Mouse (Mus musculus) forebrain, postnatal 0 days (tissue): ENCODE results near the gene Nkd2. TPM values are rescaled to one million over a fixed set of nuclear protein-coding genes. Genes with fewer than 3 reads are reported as not detected.
A peak's percentile ranks its signal among the peaks of the same experiment; 100 is the strongest.

Experiments
- ATAC-seq: fragments of 200-750 bp; cut with Nextera tagmentation; 2 replicates; pipeline ENCODE4 v1.8.0; 2017; ENCODE audit warnings: mild to moderate bottlenecking, moderate library complexity
- DNase-seq: peaks from one replicate; pipeline ENCODE4 v3.0.0-alpha.2; 2015
- H3K27ac ChIP-seq: fragments of 300-500 bp; sonication (generic); 2 replicates; pipeline ENCODE4 v1.5.1; 2014; ENCODE audit warnings: low read depth, mild to moderate bottlenecking, antibody characterized with exemption, low read length, moderate library complexity, mixed read lengths
- H3K27me3 ChIP-seq: fragments of 300-500 bp; sonication (generic); 2 replicates; pipeline ENCODE4 v1.6.1; 2014; ENCODE audit warnings: mild to moderate bottlenecking, low read length, mixed read lengths; ENCODE audit not compliant: insufficient read depth
- H3K36me3 ChIP-seq: fragments of 300-500 bp; sonication (generic); 2 replicates; pipeline ENCODE4 v1.6.1; 2014; ENCODE audit warnings: mild to moderate bottlenecking, moderate library complexity; ENCODE audit not compliant: insufficient read depth
- H3K4me1 ChIP-seq: fragments of 300-500 bp; sonication (generic); 2 replicates; pipeline ENCODE4 v1.6.1; 2014; ENCODE audit warnings: antibody characterized with exemption; ENCODE audit not compliant: insufficient read depth
- H3K4me2 ChIP-seq: fragments of 300-500 bp; sonication (generic); 2 replicates; pipeline ENCODE4 v1.6.1; 2014; ENCODE audit warnings: low read depth, mild to moderate bottlenecking, moderate library complexity
- H3K4me3 ChIP-seq: fragments of 300-500 bp; sonication (generic); 2 replicates; pipeline ENCODE4 v1.5.1; 2014; ENCODE audit warnings: low read depth, low read length, mixed read lengths
- H3K9ac ChIP-seq: fragments of 300-500 bp; sonication (generic); 2 replicates; pipeline ENCODE4 v1.6.1; 2014; ENCODE audit warnings: mild to moderate bottlenecking
- H3K9me3 ChIP-seq: fragments of 300-500 bp; sonication (generic); 2 replicates; pipeline ENCODE4 v1.6.1; 2016; ENCODE audit warnings: low read length
- CTCF ChIP-seq: sonication (generic); IDR thresholded peaks from 2 replicates; pipeline ENCODE4 v1.5.1; 2016; ENCODE audit warnings: antibody characterized with exemption, control low read depth, low read depth
- WGBS: fragments of 180-500 bp; shearing (Covaris S2); extraction: QIAGEN DNeasy Blood & Tissue Kit; methylation state at CpG from one replicate; pipeline ENCODE4 v1.1.7; 2014; 5-methylcytosine and 5-hydroxymethylcytosine counted together
- polyA plus RNA-seq: library from polyadenylated mRNA; unstranded; fragments of >200 nt; fragmentation: Nextera tagmentation; extraction: Ambion mirVana; gene quantifications from 2 replicates; pipeline ENCODE4 v1.2.1, GENCODE M21; 2015
- total RNA-seq: library from RNA; depleted of rRNA; stranded (reverse); fragments of >200 nt; gene quantifications from 2 replicates; pipeline ENCODE4 v1.2.3, GENCODE M21; 2014

The Nkd2 gene
- total and polyA plus RNA-seq, 2 experiments from 2014 or later: 15.2 to 35.3 TPM

DNA sequence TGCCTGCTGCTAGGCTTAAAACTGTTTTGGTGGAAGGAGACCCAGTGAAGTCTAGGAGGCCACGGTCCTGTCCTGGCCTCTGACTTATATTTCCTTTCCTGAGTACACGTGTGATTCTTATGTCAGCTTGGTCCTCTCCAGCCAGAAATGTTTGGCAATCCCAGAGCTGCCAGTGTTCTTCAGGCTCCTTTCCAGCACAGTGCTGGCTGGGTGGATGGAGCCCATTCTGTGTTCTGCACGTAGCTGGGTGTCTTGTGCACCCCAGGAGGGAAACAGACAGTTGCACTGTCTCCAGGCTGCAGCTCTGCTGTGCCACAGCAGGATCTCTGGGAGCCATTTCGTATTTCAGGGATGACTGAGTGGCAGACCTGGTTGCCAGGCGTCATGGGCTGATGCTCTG, 48.3 kb downstream of the Nkd2 start:
- Histone ChIP-seq H3K36me3 (no peaks in the 10 kb centered on the region), H3K9ac (no peak overlapping the region), H3K9me3 (no peaks in the 10 kb centered on the region), H3K4me2 (no peak overlapping the region), H3K4me3 (no peak overlapping the region), H3K27ac (no peak overlapping the region), H3K4me1 (no peaks in the 10 kb centered on the region), H3K27me3 (no peaks in the 10 kb centered on the region)
- TF ChIP-seq CTCF: no peak
- WGBS: 85% methylated on average over 5 of the region's 5 CpGs
- DNase-seq (no peak), ATAC-seq (no peak)

DNA sequence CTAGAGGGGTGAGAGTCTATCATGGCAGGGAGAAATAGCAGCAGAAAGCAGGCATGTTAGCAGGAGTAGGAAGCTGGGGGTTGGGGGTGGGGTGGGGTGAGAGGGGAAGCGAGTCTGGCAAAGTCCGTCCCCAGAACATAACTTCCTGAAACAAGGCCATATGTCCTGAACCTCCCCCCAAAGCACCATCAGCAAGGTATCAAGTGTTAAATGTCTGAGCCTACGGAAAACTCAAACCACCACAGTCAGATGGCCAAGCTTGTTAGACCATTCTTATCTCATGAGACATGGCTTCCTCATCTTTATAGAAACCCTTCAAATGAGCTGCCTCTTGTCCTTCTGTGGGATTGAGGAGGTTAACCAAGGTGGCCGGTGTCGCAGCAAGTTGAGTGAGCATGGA, 54.3 kb downstream of the Nkd2 start:
- ATAC-seq (no peak), DNase-seq (no peak)
- Histone ChIP-seq H3K9ac (no peak overlapping the region), H3K4me2 (no peak overlapping the region), H3K27ac (no peak overlapping the region), H3K4me1 (no peaks in the 10 kb centered on the region), H3K36me3 (no peaks in the 10 kb centered on the region), H3K27me3 (no peaks in the 10 kb centered on the region), H3K9me3 (no peaks in the 10 kb centered on the region), H3K4me3 (no peak overlapping the region)
- WGBS: 94% methylated on average over 5 of the region's 5 CpGs
- TF ChIP-seq CTCF: no peak

DNA sequence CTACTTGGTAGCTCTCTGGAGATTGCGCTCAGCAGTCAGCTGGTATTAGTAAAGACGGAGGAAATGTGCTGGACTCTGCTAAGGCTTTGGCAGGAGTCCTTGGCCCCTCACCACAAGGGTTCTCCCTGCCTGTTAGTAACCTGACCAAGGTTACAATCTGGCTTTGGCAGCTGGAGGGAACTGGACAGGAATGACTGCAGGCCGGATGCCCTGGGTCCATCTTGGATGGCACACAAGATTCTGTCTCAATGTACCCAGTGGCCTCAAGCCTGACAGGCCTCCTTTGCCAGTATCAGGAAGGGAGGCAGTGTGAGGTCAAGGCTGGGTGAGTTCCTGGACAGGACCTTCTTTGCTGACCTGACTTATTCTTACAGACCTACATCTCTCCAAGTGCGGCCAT, 55.3 kb downstream of the Nkd2 start:
- no peaks in the 10 kb centered on the region for H3K36me3 ChIP-seq
- H3K4me1 ChIP-seq: no peaks in the 10 kb centered on the region
- H3K4me2 ChIP-seq: no peak overlapping the region
- DNase-seq (no peak), ATAC-seq (no peak)
- H3K4me3 ChIP-seq: no peak overlapping the region
- H3K9me3 ChIP-seq: no peaks in the 10 kb centered on the region
- no peaks in the 10 kb centered on the region for H3K27me3 ChIP-seq
- no peak for TF ChIP-seq CTCF
- H3K9ac ChIP-seq: no peak overlapping the region
- H3K27ac ChIP-seq: no peak overlapping the region
- 91% methylated on average over 4 of the region's 4 CpGs for WGBS

DNA sequence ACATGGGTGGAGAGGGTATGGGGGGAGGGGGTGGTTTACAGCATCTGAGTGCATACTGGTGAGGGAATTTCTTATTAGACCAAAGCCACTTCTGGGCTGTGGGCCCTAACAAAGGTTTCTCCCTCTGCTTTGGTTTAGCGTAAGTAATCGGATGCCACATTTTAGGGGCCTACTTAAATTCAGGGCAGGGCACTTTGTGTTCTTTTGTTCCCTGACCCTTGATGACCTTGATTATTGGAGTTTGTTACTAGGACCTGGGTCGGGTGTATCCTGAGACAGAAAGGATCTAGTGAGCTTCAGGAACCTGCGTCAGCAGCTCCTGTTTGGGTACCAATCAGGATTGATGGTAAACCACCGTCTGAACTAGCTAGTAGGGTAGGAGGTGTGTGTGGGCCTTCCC, 64.9 kb downstream of the Nkd2 start:
- H3K36me3 ChIP-seq: no peaks in the 10 kb centered on the region
- DNase-seq (no peak), ATAC-seq (no peak)
- H3K4me2 ChIP-seq: no peak overlapping the region
- no peaks in the 10 kb centered on the region for H3K4me1 ChIP-seq
- no peaks in the 10 kb centered on the region for H3K9me3 ChIP-seq
- H3K27ac ChIP-seq: no peak overlapping the region
- no peak overlapping the region for H3K4me3 ChIP-seq
- 48% methylated on average over 5 of the region's 5 CpGs for WGBS
- no peaks in the 10 kb centered on the region for H3K27me3 ChIP-seq
- TF ChIP-seq CTCF: no peak
- H3K9ac ChIP-seq: no peak overlapping the region

DNA sequence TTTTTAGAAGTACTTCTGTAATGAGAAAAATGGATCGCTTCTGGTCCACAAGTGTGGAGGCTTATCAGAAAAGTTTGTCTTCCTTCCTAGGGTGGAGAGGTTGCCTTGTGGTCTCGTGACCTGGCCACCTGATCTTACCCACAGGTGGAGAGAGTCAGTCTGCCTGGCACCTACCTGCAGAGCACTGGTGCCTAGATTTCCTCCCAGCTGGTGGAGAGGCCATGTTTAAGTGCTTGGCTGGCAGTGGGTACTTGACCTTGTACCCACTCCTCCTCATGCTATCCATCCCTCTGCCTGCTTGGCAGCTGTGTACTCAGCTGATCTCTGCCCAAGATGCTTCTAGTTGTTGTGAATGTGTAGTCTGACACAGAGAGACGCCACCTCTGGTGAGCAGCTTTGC, 69.9 kb downstream of the Nkd2 start:
- WGBS: 83% methylated on average over 3 of the region's 3 CpGs
- ATAC-seq (no peak), DNase-seq (no peak)
- Histone ChIP-seq H3K27me3 (no peaks in the 10 kb centered on the region), H3K4me3 (no peak overlapping the region), H3K36me3 (no peaks in the 10 kb centered on the region), H3K27ac (no peak overlapping the region), H3K9ac (no peak overlapping the region), H3K4me1 (peaks cover 2% of the 10 kb centered on the region; the same call in 1 of the 2 replicates), H3K9me3 (no peaks in the 10 kb centered on the region), H3K4me2 (no peak overlapping the region)
- no peak for TF ChIP-seq CTCF

DNA sequence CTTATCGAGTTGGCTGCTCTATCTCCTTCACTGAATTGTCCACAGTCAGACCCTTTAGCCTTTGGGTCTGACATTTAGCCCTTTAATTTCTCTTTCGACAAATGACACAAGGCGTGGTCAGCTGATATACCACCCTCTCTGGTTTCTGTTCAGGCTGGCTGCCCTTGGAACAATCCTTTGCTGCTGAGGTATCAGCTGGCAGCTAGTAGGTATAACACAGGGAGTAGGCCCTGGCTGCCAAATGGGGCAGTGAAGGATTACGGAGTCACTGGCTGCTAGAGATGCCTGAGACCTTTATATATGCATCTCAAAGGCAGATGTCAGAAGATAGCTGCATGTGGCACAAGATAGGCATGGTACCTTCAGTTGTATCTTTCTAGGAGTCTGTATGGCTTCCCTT, 71.6 kb downstream of the Nkd2 start:
- TF ChIP-seq CTCF: no peak
- Histone ChIP-seq H3K27ac (no peak overlapping the region), H3K9me3 (no peaks in the 10 kb centered on the region), H3K36me3 (no peaks in the 10 kb centered on the region), H3K9ac (no peak overlapping the region), H3K4me2 (no peak overlapping the region), H3K27me3 (no peaks in the 10 kb centered on the region), H3K4me3 (no peak overlapping the region), H3K4me1 (peaks cover 4% of the 10 kb centered on the region; the same call in 1 of the 2 replicates)
- no peak for ATAC-seq
- WGBS: 88% methylated on average over 4 of the region's 4 CpGs
- DNase-seq: no peak

DNA sequence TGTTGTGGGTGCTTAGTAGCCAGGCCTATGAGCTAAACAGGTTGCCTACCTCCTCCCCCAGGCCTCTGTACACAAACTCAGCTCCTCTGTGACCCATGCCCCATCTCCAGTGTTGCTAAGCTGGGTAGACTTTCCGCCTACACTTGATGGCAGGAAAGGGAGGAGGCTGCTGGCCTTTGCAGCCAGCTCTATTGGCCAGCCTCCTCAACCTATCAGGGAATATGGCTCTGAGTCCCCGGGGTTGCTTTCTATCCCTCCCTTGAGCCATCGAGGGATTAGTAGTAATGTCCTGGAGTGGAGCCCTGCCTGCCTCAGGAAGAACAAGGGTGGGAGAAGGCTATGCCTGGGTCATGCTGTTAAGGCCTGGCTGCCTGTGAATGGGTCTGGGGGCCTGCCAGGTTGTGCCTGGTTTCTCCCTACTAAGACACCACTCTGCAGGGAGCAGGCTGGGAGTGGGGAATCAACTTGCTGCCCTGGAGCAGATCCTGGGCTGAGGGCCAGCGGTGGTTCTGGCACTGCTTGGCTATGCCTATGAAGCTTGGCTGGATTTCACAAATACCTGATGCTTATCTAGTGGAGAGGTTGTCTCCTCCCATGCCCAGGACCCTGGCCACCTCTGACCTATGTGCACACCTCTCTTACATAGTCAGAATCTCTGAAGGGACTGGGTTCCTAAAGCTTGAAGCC, 73.8 kb downstream of the Nkd2 start:
- Histone ChIP-seq H3K9ac (no peak overlapping the region), H3K27me3 (no peaks in the 10 kb centered on the region), H3K4me1 (peaks cover 4% of the 10 kb centered on the region; the same call in 1 of the 2 replicates), H3K4me2 (no peak overlapping the region), H3K27ac (no peak overlapping the region), H3K4me3 (no peak overlapping the region), H3K36me3 (no peaks in the 10 kb centered on the region), H3K9me3 (no peaks in the 10 kb centered on the region)
- ATAC-seq: peak; percentile 78
- 44% methylated on average over 4 of the region's 4 CpGs for WGBS
- DNase-seq: peak; percentile 30
- no peak for TF ChIP-seq CTCF
